Mouse (Mus musculus) spleen, postnatal 36 days (tissue): ENCODE measurements at regions not wholly inside any gene's neighbourhood (a gene's known extent, or its start where the extent isn't known, plus 50 kb on each side); places are given as distances from the start of the nearest gene placed in this dataset.

Source experiments
- DNase-seq, 2 experiments: peaks; one replicate each; pipeline ENCODE4 v3.0.0; 2022; ENCODE audit warnings: low spot score in 2 of 2, mixed read lengths in 1 of 2

DNA sequence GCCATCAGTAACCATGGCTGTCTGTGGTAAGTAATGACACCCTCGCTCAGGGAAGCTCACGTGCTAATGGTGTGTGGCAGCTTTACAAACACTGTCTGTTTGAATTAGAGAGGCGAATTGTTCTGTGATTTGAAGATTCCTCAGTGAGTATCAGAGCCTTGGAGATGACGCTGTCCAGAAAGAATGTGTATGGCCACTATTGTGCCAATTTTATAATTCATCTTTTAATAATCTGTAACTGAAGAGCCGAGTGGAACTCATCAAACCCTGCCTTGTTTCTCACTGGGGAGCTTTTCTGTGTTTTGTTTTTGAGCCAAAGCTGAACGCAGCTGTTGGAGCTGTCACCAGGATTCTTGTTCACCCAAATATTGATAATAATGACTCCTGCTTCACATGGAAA lies 171.7 kb downstream of the Dact1 start:
- DNase-seq, result no peak

DNA sequence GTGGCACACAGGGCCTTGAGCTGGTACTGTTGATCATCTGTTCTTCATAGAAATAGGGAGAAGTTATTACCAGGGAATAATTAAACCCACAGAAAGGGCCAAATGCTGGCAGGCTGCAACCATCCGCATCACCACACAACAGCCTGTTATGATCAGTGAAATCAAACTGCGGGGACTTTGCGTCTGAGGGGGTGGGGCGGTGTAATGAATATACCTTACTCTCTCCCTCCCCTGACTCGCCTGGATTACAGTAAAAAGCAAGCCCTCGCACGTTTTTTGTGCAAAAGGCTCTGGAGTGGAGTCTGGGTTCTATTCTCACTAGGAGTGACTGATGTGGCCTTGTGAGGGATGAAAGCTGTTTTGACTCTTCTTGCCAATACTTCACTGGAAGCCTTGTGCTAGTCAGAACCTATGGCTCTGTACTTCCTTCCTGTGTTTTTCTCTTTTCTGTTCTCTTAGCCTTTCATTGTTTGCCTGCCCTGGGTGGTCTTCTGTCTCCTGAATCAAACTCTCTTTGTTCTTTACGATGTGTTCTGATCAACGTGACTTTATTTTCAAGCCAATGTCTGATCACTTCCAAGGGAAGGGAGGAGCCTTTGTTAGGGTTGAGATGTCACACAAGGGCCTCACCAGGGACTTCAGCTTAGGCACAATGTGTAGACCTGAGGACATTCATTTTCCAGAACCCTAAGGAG lies 172.4 kb downstream of the Dact1 start:
- no peak for DNase-seq

DNA sequence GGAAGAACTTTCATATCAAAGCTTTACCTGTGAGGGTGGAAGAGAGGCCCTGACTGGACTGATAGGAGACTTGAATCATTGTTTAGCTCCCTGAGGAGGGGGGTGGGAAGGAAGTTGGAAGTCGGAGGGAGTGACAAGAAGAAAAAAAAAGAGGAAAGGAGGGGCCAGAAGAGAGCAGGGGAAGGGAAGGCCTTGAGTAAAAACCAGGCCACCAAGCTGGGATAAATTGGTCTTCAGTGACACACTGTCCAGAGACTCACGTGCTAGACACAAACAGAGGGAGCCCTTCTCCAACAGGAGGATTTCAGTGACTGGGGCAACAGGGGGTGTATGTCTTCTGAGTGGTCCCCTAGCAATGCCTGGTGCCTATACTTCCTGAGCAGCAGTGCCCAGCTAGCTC lies 172.9 kb downstream of the Dact1 start:
- DNase-seq, result no peak

DNA sequence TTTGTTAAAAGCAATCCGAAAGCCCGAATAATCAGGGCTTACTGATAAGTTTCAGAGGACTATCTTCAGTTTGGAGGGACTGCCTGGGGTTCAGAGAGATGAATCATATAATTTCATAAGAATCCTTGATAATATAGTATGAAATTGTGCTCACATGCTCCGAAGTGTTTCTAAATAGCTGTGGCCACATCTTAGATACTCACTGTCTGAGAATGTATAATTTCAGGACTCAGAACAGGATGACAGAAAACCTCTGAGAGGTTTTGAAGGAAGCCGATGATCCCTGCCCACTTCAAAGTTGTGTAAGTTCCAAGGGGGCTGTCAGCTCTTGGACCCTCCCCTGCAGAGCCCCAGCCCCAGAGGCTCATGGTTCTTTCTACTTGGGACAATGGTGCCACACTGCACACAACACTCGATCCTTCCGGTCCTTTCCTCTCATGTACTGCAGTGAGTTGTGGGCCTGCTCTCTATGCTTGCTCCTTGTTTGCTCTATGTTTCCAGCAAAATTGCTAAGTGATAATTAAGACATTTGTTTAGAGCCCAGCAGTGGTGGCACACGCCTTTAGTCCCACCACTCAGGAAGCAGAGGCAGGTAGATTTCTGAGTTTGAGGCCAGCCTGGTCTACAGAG lies 174.0 kb downstream of the Dact1 start:
- no peak for DNase-seq

- DNase-seq, result no peak
These were observed 174.6 kb downstream of the Dact1 start for GRCm38 (mm10) chr12:71484286-71484685.

DNA sequence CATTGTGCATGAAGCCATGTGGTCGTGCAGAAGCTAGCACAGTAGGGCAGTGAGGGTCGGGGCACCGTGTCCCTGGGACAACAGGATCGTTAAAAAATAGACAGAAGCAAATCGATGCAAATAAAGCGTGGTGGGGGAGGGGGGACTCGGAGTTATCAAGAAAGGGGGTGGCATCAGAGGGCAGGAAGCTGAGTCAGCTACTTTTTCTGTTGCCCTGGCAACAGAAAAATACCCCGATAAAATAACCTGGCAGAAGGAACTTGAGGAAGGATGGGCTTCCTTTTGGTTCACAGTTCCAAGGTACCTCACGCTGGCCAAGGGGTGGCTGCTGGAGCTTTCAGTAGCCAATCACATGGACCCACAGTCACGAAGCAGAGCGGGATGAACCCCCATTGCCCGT lies 176.4 kb downstream of the Dact1 start:
- DNase-seq, result no peak

DNA sequence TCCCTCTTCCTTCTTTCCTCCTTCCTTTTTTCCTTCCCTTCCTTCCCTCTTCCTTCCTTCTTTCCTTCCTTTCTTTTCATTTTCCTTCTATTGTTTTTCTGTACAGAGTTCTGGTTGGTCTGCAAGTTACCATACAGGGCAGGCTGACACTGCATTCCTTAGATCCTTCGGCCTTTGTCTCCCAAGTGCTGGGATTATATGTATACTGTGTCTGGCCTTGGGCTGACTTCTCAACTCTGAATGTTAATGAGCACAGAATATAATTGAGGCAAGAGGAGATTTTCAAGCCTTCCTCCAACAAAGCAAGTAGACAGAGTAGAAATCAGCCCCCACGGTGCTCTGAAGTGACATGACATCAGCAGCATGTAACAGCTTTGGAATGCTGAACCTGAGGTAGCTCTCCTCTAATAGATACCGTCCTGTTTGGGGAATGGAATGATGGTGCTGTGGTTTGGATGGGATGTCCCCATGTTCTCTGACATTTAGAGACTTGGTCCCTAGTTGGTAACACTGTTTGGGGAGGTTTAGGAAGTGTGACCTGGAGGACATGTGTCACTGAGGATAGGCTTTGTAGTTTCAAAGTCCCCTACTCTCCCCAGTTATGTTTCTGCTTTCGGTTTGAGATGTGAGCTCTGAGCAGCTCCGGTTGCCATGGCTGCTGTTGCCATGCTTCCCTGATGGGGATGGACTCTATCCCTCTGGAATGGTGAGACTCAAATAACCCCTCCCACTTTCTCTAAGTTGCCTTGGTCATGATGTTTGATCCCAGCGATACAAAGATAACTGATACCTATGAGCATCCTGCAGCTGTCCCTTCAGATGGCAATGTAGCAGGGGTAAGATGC lies 178.1 kb downstream of the Dact1 start:
- DNase-seq, result no peak

DNA sequence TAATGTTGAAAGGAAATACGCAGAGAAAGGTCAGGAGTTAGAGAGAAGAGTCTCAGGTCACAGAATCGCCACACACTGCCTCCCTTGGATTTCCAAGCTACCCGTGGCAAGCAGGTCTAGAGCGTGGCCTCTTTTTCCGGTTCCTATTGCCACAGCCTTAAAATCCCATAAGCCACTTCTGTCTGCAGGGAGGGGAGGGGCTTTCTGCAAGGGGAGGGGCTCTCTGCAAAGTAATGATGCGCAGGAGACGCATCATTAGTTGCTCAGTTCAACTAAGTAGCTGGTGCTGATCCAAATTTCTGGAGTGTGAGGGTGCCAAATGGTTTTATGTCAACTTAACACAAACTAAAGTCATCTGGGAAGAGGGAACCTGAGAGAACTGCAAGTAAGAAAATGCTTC lies 179.6 kb downstream of the Dact1 start:
- no peak for DNase-seq

- DNase-seq, result no peak
These were observed 185.2 kb downstream of the Dact1 start for GRCm38 (mm10) chr12:71494803-71495293.

DNA sequence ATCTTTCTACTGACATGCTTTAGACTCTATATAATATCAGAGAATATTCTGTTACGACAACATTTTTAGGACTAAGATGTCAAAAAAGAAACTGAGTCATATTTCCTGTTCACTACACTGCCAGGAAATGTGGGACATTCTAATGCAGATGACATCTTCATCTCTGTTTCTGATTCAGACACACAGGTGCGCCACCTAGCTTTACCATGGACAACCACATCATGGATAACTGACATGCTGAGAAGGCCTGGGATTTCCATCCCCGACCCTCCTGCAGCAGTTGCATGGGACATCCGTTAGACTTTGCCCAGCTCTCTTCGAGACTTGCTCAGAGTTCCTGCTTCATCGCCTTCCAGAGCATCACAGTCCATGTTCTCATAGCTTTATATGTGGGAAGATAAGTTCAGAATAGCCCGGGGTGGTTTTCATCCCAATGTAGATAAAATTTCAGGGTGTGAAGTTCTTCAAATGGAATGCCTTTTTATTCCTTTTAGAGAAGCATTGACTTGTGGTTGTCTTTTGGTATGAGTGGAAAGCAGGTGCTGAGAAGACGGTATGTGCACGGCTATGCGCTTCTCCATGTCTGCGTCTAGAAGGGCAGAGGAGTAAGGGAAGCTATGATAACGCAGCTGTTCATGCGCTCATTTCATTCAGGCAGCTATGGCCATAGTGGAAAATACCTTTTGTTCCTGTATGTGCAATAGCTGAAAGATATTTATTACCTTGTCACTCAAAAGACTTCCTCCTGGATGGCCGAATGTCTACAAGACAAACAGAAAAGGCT lies 188.8 kb downstream of the Dact1 start:
- DNase-seq, result no peak

DNA sequence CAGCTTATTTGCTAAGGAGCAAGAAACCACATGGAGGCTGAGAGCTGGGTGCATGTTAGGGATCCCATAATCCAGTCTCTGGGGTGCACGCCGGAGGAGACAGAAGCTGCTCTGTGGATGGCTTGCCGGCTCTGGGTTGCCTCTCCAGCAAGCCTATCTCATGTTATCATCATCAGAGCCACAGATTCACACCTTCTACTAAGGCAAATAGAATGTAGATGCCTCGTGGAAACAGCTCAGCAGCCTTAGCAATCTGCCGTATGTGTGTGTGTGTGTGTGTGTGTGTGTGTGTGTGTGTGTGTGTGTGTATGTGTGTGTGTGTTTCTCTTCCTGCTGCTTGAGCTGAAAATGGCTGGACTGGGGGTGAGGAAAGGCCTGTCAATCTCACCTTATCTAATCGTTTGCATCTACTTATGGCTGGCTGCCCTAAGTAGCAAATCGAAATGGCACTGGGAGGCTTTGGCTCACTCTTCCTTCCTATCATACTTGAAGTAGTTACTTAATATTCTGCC lies 191.7 kb downstream of the Dact1 start:
- no peak for DNase-seq

- no peak for DNase-seq
These were observed 193.6 kb downstream of the Dact1 start for GRCm38 (mm10) chr12:71503265-71503664.

GRCm38 (mm10) chr12:71506206-71506605 lies 196.5 kb downstream of the Dact1 start:
- no peak for DNase-seq

- DNase-seq, result no peak
These were observed 197.0 kb downstream of the Dact1 start for GRCm38 (mm10) chr12:71506716-71507115.

DNA sequence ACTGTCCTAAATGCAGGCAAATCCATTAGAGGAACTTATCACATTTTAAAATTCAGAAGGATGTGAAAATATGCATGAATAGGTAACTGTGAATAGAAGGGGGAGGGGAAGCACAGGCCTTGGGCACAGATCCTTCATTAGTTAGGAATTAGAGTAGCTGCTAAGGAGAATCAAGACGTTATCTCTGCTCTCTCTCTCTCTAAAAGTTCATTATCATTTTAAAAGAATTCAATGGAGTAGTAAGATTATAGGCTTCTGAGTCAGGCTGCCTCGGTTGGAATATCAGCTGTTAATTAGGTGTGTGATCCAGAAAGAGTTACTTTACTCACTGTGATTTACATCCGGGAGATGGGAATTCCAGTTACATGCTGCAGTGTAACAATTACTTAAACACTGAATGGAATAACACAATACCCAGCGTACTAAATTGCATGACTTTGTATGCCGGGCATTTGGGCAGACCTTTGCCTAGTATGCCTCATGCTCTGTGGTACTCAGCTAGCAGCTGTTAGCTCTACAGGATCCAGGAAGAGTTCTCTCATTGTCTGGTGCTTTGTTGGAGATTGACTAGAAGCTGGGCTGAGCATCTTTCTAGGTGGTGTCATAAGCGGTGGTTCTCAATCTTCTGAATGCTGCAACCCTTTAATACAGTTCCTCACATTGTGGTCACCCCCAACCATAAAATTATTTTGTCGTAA lies 203.4 kb downstream of the Dact1 start:
- DNase-seq, result no peak

- no peak for DNase-seq
These were observed 209.8 kb downstream of the Dact1 start for GRCm38 (mm10) chr12:71519520-71519919.

DNA sequence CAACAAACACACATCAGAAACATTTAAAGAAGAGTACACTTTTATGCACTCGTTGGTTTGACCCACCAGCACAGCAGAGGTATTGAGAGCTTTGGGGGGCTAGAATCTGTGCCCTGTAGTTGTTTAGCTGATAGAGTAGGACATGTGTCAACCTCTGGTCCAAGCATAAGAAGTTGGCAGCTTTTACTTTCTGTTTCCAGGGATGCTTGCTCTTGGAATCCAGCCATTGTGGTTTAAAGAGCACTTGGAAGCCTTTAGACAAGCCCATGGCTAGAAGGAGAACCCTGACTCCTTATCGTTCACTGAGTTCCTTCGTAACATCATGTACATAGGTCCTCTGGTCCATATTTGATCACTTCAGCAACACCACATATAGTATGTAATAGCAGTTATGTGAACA lies 212.3 kb downstream of the Dact1 start:
- no peak for DNase-seq

DNA sequence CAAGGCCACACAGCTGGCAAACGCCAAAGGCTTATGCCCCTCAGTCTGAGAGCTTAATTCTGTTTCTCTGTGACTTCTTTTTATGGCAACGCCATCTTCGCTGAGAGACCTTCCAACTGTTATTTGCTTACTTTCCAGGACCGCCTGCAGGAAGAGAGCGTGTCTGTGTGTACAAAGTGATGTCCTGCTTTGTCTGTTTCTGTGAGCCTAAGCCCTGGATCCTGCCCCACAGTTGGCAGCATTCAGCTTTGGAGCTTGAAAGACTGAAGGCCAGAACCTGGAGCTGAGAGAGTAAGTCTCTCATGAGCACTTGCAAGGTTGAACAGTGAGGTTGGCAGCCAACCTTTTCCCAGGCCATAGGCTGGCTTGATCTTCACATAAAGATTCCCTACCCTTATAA lies 212.8 kb downstream of the Dact1 start:
- no peak for DNase-seq

DNA sequence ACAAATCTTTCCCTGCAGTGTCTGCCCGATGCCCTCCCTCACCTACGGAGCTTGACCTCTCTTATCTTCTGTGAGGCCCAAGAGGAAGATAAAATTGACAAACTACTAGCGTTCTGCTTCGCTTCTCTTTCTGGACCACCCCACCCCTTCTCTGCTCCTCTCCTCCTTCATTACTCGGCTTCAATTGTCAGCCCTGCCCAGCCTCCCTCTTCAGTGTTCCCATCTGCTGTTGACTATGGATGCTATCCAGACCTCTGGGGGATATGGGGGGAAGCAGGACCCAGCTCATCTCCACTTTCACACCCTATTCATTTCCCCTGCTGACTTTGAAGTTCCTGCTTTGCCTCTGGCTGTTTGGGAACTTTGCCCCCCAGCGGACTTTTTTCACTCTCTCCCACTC lies 214.5 kb downstream of the Dact1 start:
- no peak for DNase-seq

DNA sequence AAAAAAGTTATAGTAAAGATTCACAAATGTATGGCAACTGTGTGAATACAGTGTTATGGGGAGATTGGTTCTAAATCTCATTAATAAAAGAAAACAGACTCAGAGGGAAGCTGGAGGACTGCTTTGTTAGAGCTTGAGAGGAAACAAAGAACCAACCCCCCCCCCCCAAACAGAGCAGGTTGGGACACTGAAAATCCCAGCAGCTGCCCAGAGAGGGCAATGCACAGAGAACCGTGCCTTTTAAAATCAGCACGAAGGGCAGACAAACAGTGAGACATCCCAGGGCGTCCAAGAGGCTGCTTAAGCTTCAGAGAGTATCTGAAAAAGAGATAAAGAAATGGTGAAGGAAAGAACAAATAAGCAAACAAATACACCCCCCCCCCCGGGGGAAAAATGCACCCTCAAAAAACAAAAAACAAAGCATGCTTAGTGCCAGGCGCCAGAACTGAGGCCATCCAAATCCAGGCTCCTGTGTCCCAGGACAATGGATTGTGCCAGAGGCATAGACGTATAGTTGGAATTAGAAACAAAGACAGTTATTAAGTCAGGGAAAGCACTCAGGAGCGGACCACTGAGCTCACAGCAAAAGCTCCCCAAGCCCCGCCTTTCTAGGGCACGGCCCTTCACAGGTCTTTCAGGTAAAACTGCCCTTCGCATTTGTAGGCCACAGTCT lies 215.7 kb downstream of the Dact1 start:
- no peak for DNase-seq
